Mouse (Mus musculus): ENCODE data around the gene AC161166.1.
A peak's percentile ranks its signal among the peaks of the same experiment; 100 is the strongest.
"Not testable (repeated sequence)": the region's sequence is repeated elsewhere in the genome, so short reads cannot be mapped to it uniquely, and the experiment has no call there.

The AC161166.1 gene

GRCm38 (mm10) chr7:24486654-24487130 lies 25.6 kb downstream of the AC161166.1 start:
- no peak for DNase-seq (ENCODE audit: low spot score in 2 of 2)

- no peak for DNase-seq (ENCODE audit: low spot score in 2 of 2)
Observed at GRCm38 (mm10) chr7:24485481-24485880, 26.8 kb downstream of the AC161166.1 start.

GRCm38 (mm10) chr7:24483291-24483690 lies 29.0 kb downstream of the AC161166.1 start:
- not testable (repeated sequence) for DNase-seq (ENCODE audit: low spot score in 2 of 2)

GRCm38 (mm10) chr7:24482208-24483020 lies 29.8 kb downstream of the AC161166.1 start:
- no peak for DNase-seq (ENCODE audit: low spot score in 2 of 2)

GRCm38 (mm10) chr7:24481474-24482207 lies 30.6 kb downstream of the AC161166.1 start, which contains the start of gene Cadm4:
Gene Cadm4 (plus strand): TSS chr7:24482023.
- peak; percentile 80 to 91 for DNase-seq (ENCODE audit: low spot score in 2 of 2)

- no peak for DNase-seq (ENCODE audit: low spot score in 2 of 2)
Observed at GRCm38 (mm10) chr7:24480986-24481473, 31.2 kb downstream of the AC161166.1 start.

- DNase-seq (ENCODE audit: low spot score in 2 of 2), result no peak
Observed at GRCm38 (mm10) chr7:24480121-24480941, 31.9 kb downstream of the AC161166.1 start.

GRCm38 (mm10) chr7:24479685-24480084 lies 32.6 kb downstream of the AC161166.1 start:
- DNase-seq (ENCODE audit: low spot score in 2 of 2), result no peak

- no peak for DNase-seq (ENCODE audit: low spot score in 2 of 2)
Observed at GRCm38 (mm10) chr7:24478911-24479310, 33.3 kb downstream of the AC161166.1 start.

- DNase-seq (ENCODE audit: low spot score in 2 of 2), result no peak
Observed at GRCm38 (mm10) chr7:24476856-24477255, 35.4 kb downstream of the AC161166.1 start.

- no peak for DNase-seq (ENCODE audit: low spot score in 2 of 2)
Observed at GRCm38 (mm10) chr7:24476338-24476737, 35.9 kb downstream of the AC161166.1 start.

- no peak for DNase-seq (ENCODE audit: low spot score in 2 of 2)
Observed at GRCm38 (mm10) chr7:24474811-24475506, 37.3 kb downstream of the AC161166.1 start.

- peak; percentile 61 to 87 for DNase-seq (ENCODE audit: low spot score in 2 of 2)
Observed at GRCm38 (mm10) chr7:24473913-24474529, 38.2 kb downstream of the AC161166.1 start.

- peak; percentile 29 to 74 for DNase-seq (ENCODE audit: low spot score in 2 of 2)
Observed at GRCm38 (mm10) chr7:24472937-24473336, 39.3 kb downstream of the AC161166.1 start.

GRCm38 (mm10) chr7:24472442-24472841 lies 39.8 kb downstream of the AC161166.1 start:
- DNase-seq (ENCODE audit: low spot score in 2 of 2), result no peak

- no peak for DNase-seq (ENCODE audit: low spot score in 2 of 2)
Observed at GRCm38 (mm10) chr7:24470356-24470755, 41.9 kb downstream of the AC161166.1 start.

GRCm38 (mm10) chr7:24469126-24469525 lies 43.1 kb downstream of the AC161166.1 start:
- DNase-seq (ENCODE audit: low spot score in 2 of 2), result peak in 1 of 2 experiments; percentile 75

GRCm38 (mm10) chr7:24467886-24468285 lies 44.4 kb downstream of the AC161166.1 start:
- no peak for DNase-seq (ENCODE audit: low spot score in 2 of 2)

GRCm38 (mm10) chr7:24466835-24467234 lies 45.4 kb downstream of the AC161166.1 start:
- DNase-seq (ENCODE audit: low spot score in 2 of 2), result no peak

Measured in spleen, postnatal 4 days (tissue).